Mouse (Mus musculus): ENCODE data around the gene Actrt3. TPM values are rescaled to one million over a fixed set of nuclear protein-coding genes. Genes with fewer than 3 reads are reported as not detected.

Actrt3 gene
- total RNA-seq (2017), result 0.25 TPM in 1 of 2 replicates, not detected in the other

- no peak for ATAC-seq (replicated peaks in 1 of 2; ENCODE audit: insufficient read depth in 1 of 2, low FRiP score in 2 of 2, low TSS enrichment in 1 of 2, low read depth in 1 of 2, poor library complexity in 2 of 2, severe bottlenecking in 2 of 2)
These were observed at the start of gene Actrt3 for GRCm38 (mm10) chr3:30599711-30600545. Gene Actrt3 (minus strand): TSS chr3:30599939.

- ATAC-seq (replicated peaks in 1 of 2; ENCODE audit: insufficient read depth in 1 of 2, low FRiP score in 2 of 2, low TSS enrichment in 1 of 2, low read depth in 1 of 2, poor library complexity in 2 of 2, severe bottlenecking in 2 of 2), result no peak
These were observed 48.7 kb upstream of the Actrt3 start for GRCm38 (mm10) chr3:30648466-30648865.

- ATAC-seq (replicated peaks in 1 of 2; ENCODE audit: insufficient read depth in 1 of 2, low FRiP score in 2 of 2, low TSS enrichment in 1 of 2, low read depth in 1 of 2, poor library complexity in 2 of 2, severe bottlenecking in 2 of 2), result peak; percentile 96 to 97
These were observed 47.8 kb upstream of the Actrt3 start, which contains the start of gene Lrrc34 for GRCm38 (mm10) chr3:30647440-30648090. Gene Lrrc34 (minus strand): TSS chr3:30647869.

GRCm38 (mm10) chr3:30646761-30647160 lies 47.0 kb upstream of the Actrt3 start:
- no peak for ATAC-seq (replicated peaks in 1 of 2; ENCODE audit: insufficient read depth in 1 of 2, low FRiP score in 2 of 2, low TSS enrichment in 1 of 2, low read depth in 1 of 2, poor library complexity in 2 of 2, severe bottlenecking in 2 of 2)

- no peak for ATAC-seq (replicated peaks in 1 of 2; ENCODE audit: insufficient read depth in 1 of 2, low FRiP score in 2 of 2, low TSS enrichment in 1 of 2, low read depth in 1 of 2, poor library complexity in 2 of 2, severe bottlenecking in 2 of 2)
These were observed 44.5 kb upstream of the Actrt3 start, which contains the start of gene Lrriq4 for GRCm38 (mm10) chr3:30644207-30644606. Gene Lrriq4 (plus strand): TSS chr3:30644507.

- ATAC-seq (replicated peaks in 1 of 2; ENCODE audit: insufficient read depth in 1 of 2, low FRiP score in 2 of 2, low TSS enrichment in 1 of 2, low read depth in 1 of 2, poor library complexity in 2 of 2, severe bottlenecking in 2 of 2), result no peak
These were observed 35.9 kb upstream of the Actrt3 start for GRCm38 (mm10) chr3:30635629-30636028.

- ATAC-seq (replicated peaks in 1 of 2; ENCODE audit: insufficient read depth in 1 of 2, low FRiP score in 2 of 2, low TSS enrichment in 1 of 2, low read depth in 1 of 2, poor library complexity in 2 of 2, severe bottlenecking in 2 of 2), result no peak
These were observed 33.9 kb upstream of the Actrt3 start for GRCm38 (mm10) chr3:30633681-30634080.

GRCm38 (mm10) chr3:30620132-30620531 lies 20.4 kb upstream of the Actrt3 start:
- peak; percentile 56 to 68; a peak in 3 of 4 replicates for ATAC-seq (replicated peaks in 1 of 2; ENCODE audit: insufficient read depth in 1 of 2, low FRiP score in 2 of 2, low TSS enrichment in 1 of 2, low read depth in 1 of 2, poor library complexity in 2 of 2, severe bottlenecking in 2 of 2)

GRCm38 (mm10) chr3:30610930-30611329 lies 11.2 kb upstream of the Actrt3 start:
- ATAC-seq (replicated peaks in 1 of 2; ENCODE audit: insufficient read depth in 1 of 2, low FRiP score in 2 of 2, low TSS enrichment in 1 of 2, low read depth in 1 of 2, poor library complexity in 2 of 2, severe bottlenecking in 2 of 2), result no peak

- no peak for ATAC-seq (replicated peaks in 1 of 2; ENCODE audit: insufficient read depth in 1 of 2, low FRiP score in 2 of 2, low TSS enrichment in 1 of 2, low read depth in 1 of 2, poor library complexity in 2 of 2, severe bottlenecking in 2 of 2)
These were observed 9.3 kb upstream of the Actrt3 start for GRCm38 (mm10) chr3:30608999-30609398.

GRCm38 (mm10) chr3:30603256-30603655 lies 3.5 kb upstream of the Actrt3 start:
- ATAC-seq (replicated peaks in 1 of 2; ENCODE audit: insufficient read depth in 1 of 2, low FRiP score in 2 of 2, low TSS enrichment in 1 of 2, low read depth in 1 of 2, poor library complexity in 2 of 2, severe bottlenecking in 2 of 2), result no peak

- ATAC-seq (replicated peaks in 1 of 2; ENCODE audit: insufficient read depth in 1 of 2, low FRiP score in 2 of 2, low TSS enrichment in 1 of 2, low read depth in 1 of 2, poor library complexity in 2 of 2, severe bottlenecking in 2 of 2), result peak; percentile 43 to 63
These were observed 3.0 kb upstream of the Actrt3 start for GRCm38 (mm10) chr3:30602740-30603098.

GRCm38 (mm10) chr3:30602065-30602739 lies 2.5 kb upstream of the Actrt3 start, which contains the start of gene Mynn:
Gene Mynn (plus strand): TSS chr3:30602065.
- ATAC-seq (replicated peaks in 1 of 2; ENCODE audit: insufficient read depth in 1 of 2, low FRiP score in 2 of 2, low TSS enrichment in 1 of 2, low read depth in 1 of 2, poor library complexity in 2 of 2, severe bottlenecking in 2 of 2), result peak; percentile 85 to 87

- no peak for ATAC-seq (replicated peaks in 1 of 2; ENCODE audit: insufficient read depth in 1 of 2, low FRiP score in 2 of 2, low TSS enrichment in 1 of 2, low read depth in 1 of 2, poor library complexity in 2 of 2, severe bottlenecking in 2 of 2)
These were observed 1.9 kb upstream of the Actrt3 start for GRCm38 (mm10) chr3:30601610-30602064.

GRCm38 (mm10) chr3:30601175-30601574 lies 1.4 kb upstream of the Actrt3 start:
- peak; percentile 7 to 9; a peak in 1 of 4 replicates for ATAC-seq (replicated peaks in 1 of 2; ENCODE audit: insufficient read depth in 1 of 2, low FRiP score in 2 of 2, low TSS enrichment in 1 of 2, low read depth in 1 of 2, poor library complexity in 2 of 2, severe bottlenecking in 2 of 2)

GRCm38 (mm10) chr3:30600717-30601116 lies 978 bp upstream of the Actrt3 start:
- no peak for ATAC-seq (replicated peaks in 1 of 2; ENCODE audit: insufficient read depth in 1 of 2, low FRiP score in 2 of 2, low TSS enrichment in 1 of 2, low read depth in 1 of 2, poor library complexity in 2 of 2, severe bottlenecking in 2 of 2)

- no peak for ATAC-seq (replicated peaks in 1 of 2; ENCODE audit: insufficient read depth in 1 of 2, low FRiP score in 2 of 2, low TSS enrichment in 1 of 2, low read depth in 1 of 2, poor library complexity in 2 of 2, severe bottlenecking in 2 of 2)
These were observed 2.5 kb downstream of the Actrt3 start for GRCm38 (mm10) chr3:30597271-30597670.

All from hematopoietic stem cell, adult 5-6 weeks (primary cell).